Mouse (Mus musculus) urinary bladder, postnatal 0 days (tissue): ENCODE measurements around the gene Tmem54. TPM values are rescaled to one million over a fixed set of nuclear protein-coding genes. Genes with fewer than 3 reads are reported as not detected.

Source experiments
- polyA plus RNA-seq: library from polyadenylated mRNA; unstranded; fragments of >200 nt; fragmentation: Nextera tagmentation; extraction: Ambion mirVana; gene quantifications from 2 replicates; pipeline ENCODE4 v1.2.1, GENCODE M21; 2015

The Tmem54 gene
- polyA plus RNA-seq, result 14.8 and 17.5 TPM in 2 replicates

DNA sequence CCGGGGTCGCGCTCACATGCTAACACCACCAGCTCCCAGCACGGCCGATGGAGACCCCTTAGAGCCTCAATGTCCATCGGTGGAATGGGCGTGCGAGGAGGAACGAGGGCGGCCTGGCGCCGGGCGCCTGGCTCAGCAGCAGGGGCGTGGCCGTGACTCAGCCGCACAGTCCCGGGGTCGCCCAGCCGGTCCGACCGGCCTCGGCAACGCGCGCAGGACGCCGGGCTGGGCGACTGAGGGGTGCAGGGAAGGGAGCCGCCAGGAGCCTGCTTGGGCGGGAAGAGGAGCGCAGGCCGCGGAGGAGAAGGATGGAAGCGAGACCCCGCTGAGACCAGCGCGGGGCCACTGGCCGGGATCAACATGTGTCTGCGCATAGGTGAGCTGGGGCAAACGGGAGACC, at the start of gene Tmem54:
Gene Tmem54, plus strand, starts transcription at position 193 of the 400 bp plus-strand sequence.

DNA sequence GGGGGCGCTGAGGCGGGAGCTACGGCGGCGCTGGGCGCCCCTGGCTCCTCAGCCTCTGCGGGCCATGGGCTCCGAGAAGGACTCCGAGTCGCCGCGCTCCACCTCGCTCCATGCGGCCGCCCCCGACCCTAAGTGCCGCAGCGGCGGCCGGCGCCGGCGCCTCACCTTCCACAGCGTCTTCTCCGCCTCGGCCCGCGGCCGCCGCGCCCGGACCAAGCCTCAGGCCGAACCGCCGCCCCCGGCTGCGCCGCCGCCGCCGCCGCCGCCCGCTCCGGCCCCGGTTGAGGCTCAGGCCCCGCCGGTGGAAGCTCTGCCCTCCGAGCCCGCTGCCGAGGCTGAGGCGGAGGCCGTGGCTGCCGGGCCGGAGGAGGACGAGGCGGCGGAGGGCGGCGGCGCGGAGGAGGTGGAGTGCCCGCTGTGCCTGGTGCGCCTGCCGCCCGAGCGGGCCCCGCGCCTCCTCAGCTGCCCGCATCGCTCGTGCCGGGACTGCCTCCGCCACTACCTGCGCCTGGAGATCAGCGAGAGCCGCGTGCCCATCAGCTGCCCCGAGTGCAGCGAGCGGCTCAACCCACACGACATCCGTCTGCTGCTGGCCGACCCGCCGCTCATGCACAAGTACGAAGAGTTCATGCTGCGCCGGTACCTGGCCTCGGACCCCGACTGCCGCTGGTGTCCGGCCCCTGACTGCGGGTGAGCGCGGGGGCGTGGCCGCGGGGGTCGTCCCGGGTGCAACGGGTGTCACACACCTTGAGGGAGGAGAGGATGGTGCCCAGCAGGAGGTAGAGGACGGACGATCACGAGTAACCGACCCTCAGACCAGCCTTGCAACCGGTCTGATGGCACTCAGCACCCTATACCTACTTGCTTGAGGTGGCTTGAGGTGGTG, 46.9 kb upstream of the Tmem54 start, which contains the start of gene Rnf19b:
Gene Rnf19b, plus strand, starts transcription at position 65 of the 886 bp plus-strand sequence.

DNA sequence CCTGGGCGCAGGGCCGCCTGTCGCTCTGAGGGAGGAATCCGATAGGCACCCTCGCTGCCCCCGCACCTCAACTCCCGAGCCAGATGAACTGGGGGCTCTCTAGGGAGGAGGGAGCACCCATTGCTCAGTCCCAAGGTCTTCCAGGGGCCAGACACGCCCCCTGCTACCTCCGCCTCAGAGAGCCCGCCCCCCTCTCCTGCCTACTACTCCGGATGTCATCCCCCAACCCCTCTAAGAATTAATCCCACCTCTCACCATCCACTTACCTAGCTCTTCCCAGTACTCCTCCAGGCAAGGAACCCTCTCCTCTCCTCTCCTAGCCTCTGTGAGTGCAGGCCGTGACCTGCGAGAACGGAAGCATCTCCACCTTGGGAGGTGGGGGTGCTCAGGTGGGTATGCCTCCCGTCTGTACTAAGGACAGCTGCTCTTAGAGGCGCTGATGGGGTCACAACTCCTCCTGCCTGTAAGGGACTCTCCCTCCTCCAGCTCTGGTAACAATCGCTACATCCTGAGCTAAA, 16.3 kb downstream of the Tmem54 start, which contains the start of gene Hpca:
Gene Hpca, minus strand, starts transcription at position 468 of the 518 bp plus-strand sequence.

DNA sequence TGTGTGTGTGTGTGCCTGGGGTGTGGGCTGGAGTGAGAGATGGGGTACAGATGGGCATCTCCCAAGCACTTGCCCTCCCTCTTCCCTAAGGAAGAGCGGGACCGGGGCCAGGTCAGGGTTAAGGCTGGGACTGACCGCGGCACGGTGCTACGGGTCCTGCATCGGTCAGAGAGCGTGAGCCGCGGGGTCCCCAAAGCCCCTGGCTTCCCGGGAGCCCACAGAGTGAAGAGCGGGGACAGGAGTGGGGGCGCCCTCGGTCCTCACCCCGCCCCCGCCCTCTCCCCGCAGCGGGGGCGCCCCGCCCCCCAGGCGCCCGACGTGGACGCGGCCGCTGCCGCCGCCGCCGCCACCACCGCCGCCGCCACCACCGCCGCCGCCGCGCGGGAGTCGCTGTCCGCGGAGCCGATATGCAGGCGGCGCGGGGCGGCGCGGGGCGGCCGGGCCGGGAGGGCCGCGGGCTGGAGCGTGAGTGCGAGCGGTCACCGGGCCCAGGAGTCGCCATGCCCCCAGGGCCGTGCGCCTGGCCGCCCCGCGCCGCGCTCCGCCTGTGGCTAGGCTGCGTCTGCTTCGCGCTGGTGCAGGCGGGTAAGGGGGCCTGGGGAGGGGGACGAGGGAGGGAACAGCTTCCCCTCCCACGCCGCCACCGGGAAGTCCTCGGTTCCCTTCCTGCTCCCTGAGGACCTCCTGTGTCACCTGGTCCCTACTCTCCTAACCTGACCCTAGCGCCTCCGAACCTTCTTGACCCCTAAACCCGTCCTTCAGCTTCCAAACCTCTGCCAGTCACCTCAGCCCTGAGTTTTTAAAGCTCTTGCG, 31.4 kb downstream of the Tmem54 start, which contains the start of gene Fndc5:
Gene Fndc5, plus strand, starts transcription at position 421 of the 813 bp plus-strand sequence.

Other genes with a start within 250 kb of the Tmem54 start
- 6.2 and 6.8 TPM in 2 replicates for gene Trim62, start 222.0 kb upstream of the Tmem54 start, polyA plus RNA-seq
- gene Azin2, start 143.1 kb upstream of the Tmem54 start, polyA plus RNA-seq, result 11.5 and 13.5 TPM in 2 replicates
- gene Ak2, start 113.6 kb upstream of the Tmem54 start, polyA plus RNA-seq, result 94.7 and 100 TPM in 2 replicates
- 5.7 TPM in 2 replicates for gene Rnf19b, start 47.3 kb upstream of the Tmem54 start, polyA plus RNA-seq
- gene Hpca, start 16.5 kb downstream of the Tmem54 start, polyA plus RNA-seq, result 0.19 TPM in 1 of 2 replicates, not detected in the other
- gene Fndc5, start 31.5 kb downstream of the Tmem54 start, polyA plus RNA-seq, result 1.7 and 2.2 TPM in 2 replicates
- gene S100pbp, start 84.2 kb downstream of the Tmem54 start, polyA plus RNA-seq, result 5.7 and 6.7 TPM in 2 replicates
- gene Yars, start 84.2 kb downstream of the Tmem54 start, polyA plus RNA-seq, result 49.8 and 50.3 TPM in 2 replicates
- 5.4 and 6.2 TPM in 2 replicates for gene C77080, start 155.9 kb downstream of the Tmem54 start, polyA plus RNA-seq
- 1.8 and 2.8 TPM in 2 replicates for gene Sync, start 182.1 kb downstream of the Tmem54 start, polyA plus RNA-seq
- 147 and 188 TPM in 2 replicates for gene Rbbp4, start 229.8 kb downstream of the Tmem54 start, polyA plus RNA-seq
- gene Zbtb8os, start 230.1 kb downstream of the Tmem54 start, polyA plus RNA-seq, result 39.7 and 46.6 TPM in 2 replicates